Mouse (Mus musculus) bone marrow, adult 2 months (tissue): Measurements from ENCODE around the gene Eva1b.

ENCODE experiments used
- CTCF ChIP-seq: fragments of 200-500 bp; IDR thresholded peaks from 2 replicates; pipeline ENCODE4 v1.5.1; 2011; ENCODE audit warnings: low read length, control low read depth; ENCODE audit not compliant: control insufficient read depth, insufficient read depth
- POLR2A ChIP-seq: fragments of 200-500 bp; IDR thresholded peaks from 2 replicates; pipeline ENCODE4 v1.6.1; 2011; ENCODE audit warnings: low read depth, mild to moderate bottlenecking, control low read depth, low read length, borderline replicate concordance; ENCODE audit not compliant: control insufficient read depth

DNA sequence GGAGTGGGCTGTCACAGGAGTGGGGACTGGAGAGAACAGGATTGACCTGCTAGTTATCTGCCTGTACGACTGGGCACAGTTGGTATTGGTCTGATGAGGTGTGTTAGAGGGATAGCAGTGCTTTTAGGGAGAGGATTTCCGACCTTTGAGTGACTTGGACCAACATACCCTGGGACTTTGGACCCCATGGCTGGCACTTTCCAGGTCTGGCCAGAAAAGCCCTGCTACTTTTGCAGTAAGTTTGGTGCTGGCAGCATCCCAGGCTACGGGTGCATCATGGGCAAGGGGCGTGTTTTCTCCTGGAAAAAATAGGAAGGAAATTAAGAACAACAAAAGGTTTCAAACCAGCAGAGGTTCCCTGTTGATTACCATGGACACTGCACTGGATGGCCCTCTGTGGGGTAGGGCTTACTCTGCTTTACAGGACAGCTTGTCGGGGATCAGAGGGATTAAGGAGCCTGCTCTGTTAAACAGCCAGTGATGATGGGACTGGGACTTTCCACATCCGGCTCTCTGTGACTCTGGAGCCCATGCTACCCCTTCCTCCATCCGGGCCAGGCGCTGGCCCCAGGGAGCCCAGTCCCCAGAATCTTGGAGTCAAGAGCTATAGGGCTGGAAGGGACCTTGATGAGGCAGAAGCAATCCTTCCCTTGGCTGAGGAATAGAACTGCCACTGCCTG, 39.3 kb upstream of the Eva1b start:
- no peak for TF ChIP-seq POLR2A
- TF ChIP-seq CTCF = no peak
